Mouse (Mus musculus) hindlimb bud, embryonic 11.5 days (tissue): Measurements from ENCODE around the gene Kcnq4.

Source experiments
- DNase-seq: peaks from one replicate; pipeline ENCODE4 v3.0.0-alpha.2; 2012; ENCODE audit warnings: low read depth, low spot score; ENCODE audit errors: extremely low spot score

Gene Kcnq4

DNA sequence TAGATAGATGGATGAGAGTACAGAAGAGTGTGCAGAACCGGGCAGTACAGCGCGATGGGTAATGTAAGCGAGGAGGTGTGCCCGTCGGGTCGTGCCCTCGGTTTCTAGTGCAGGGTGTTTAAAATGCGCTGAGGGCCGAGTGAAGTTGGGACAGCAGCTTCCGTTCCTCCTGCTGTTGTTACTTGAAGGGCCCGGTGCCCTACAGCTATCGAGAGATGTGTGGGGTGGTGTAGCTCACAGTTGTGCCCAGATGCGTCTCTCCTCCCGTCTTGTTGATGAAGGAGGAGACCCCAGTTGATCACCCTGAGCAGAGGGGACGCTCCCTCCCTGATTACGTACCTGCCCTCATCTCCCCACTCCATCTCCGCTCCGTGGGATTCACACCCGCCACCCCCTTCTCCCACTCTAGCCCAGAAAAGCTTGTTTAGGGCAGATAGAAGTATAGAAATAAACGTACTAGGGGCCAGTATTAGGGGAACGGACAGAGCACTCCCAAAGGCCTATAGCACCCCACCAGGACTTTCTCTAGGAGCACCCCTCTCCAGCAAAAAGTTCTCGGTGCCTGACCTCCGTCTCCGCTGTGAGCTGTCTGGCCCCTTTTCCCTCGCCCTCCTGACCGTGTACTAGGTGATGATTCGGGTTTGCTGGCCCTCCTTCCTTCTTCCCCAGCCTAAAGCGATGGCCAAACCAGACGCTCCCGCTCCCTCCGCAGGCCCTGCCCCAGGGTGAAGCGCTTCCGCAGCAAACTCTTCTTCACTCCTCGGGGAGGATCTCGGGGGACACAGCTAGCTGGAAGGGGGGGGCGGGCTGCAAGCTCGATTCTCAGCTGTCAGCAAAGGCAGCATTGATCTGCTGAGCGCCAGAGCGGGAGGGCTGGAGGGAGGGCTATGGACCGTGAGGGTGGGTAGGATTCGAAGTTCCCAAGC lies at the start of gene Kcnq4:
Gene Kcnq4, minus strand, starts transcription at position 672 of the 926 bp plus-strand sequence.
- no peak for DNase-seq

DNA sequence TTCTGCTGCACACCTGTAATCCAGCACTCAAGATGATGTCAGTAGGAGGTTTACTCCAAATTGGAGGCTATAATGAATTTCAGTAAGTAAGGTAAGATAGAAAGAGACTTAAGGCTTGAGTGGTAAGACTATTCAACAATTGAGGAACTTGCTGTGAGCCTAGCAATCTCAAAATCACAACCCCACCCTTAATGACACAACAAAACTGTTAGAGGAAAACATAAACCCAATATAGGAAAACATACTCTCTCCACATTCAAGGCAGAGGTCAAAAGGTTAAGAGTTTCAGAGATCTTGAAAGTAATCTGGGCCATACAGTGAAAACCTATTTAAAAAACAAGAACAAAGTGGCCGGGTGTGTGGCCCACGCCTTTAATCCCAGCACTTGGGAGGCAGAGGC lies 48.3 kb upstream of the Kcnq4 start:
- no peak for DNase-seq

DNA sequence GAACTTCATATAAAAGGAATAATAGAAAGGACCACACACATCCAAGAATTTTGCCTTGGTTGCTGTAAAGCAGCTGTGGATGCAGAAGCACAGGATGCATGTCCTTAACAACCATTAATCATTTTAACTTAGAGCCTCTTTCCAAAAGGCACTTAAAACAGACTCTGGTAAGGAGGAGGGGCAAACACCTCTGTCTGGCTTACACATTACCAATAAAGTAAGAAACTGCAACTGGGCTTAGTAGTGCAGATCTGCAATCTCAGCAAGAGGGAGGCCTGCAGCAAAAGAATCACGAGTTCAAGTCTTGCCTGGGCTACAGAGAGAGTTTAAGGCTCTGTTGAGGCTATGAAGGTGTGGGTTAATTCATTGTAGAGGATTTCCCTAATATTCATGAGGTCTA lies 47.2 kb upstream of the Kcnq4 start:
- no peak for DNase-seq

DNA sequence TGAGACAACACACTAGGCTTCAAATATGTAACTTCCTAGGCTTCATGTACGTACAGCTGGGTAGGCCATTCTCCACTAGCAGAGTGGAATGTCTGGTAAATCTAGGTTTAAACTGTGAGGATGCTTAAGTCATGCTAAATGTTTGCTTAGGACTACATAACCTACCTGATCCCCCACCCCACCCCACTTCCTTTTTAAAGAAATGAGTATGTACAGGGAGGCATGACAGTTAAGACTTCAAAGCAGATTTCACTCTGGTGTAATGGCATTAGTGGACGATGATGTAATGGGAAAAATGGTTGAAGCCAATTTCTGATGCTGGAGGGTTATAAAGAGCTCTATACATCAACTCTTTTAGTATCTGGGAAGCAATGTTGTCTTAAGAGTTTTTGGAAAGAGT lies 44.5 kb upstream of the Kcnq4 start:
- no peak for DNase-seq

DNA sequence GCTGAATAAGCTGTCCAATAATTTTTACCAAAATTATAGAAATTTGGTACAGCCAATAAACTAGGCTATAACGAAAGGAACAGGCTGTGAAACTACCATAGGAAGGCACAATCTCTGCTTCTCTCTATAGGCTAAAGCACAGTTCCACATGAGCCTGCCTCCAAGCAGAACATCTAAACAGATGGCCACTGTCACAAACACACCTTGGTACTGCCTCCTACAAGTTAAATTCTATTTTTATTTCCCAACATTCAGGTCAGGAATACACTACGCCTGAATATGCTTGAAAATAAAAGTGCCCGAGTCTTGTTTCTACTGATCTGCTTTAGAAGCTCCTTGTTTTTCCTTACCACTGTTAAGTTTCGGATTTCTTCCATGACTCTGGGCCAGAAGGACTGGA lies 41.6 kb upstream of the Kcnq4 start:
- DNase-seq = no peak

DNA sequence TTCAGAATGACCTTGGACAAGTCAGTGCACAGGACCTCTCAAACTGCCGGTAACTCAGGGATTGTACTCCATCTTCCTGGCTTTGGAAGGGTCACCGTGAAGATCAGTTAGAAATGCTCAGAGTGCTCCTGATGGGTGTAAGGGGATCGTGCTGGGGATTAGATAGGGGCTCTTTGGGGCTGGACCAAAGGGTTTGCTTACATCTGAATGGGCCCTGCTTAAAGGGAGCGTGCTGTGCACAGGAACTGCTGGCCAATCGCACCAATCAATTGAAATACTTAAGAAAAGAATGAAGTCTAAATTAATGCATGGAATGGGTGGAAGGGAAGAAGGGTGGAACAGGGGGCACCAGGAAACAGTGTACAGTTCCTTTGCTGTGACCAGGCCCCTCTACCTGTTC lies 7.4 kb upstream of the Kcnq4 start:
- no peak for DNase-seq

DNA sequence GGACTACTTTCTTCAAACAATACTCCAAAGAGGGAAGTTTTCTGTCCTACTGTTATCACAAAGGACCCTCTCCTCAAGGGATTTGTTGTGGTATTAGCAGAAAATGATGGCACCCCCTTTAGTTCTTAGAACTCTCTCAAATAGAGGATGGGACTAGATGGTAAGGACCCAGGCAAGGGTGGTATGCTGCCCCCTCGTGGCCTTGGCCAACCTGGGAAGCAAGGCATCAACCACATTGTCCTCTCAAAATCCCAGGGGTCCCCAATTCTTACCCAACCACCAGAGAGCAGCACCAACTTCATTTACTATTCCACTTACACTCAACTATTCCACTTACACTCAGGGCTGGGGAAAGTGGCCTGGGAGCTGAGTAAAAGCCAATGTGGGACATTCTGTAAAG lies 6.9 kb upstream of the Kcnq4 start:
- peak; percentile 44 for DNase-seq

DNA sequence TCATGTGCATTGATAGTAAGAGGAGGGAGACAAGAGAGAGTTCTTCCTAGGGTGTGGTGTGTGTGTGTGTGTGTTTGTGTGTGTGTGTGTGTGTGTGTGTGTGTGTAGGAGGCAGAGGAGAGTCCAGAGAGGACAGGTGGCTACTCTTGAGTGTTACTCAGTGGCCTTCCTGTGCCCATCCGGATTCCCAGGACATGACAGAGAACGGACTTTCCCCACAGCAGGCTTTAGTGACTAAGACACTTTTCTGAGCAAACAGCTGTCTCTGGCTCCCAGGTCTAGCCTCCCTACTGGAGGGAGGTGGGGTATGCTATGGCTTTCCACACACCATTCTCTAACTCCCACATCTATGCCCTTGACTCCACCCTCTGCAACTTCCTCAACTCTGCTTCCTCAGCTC lies 1.2 kb upstream of the Kcnq4 start:
- no peak for DNase-seq

DNA sequence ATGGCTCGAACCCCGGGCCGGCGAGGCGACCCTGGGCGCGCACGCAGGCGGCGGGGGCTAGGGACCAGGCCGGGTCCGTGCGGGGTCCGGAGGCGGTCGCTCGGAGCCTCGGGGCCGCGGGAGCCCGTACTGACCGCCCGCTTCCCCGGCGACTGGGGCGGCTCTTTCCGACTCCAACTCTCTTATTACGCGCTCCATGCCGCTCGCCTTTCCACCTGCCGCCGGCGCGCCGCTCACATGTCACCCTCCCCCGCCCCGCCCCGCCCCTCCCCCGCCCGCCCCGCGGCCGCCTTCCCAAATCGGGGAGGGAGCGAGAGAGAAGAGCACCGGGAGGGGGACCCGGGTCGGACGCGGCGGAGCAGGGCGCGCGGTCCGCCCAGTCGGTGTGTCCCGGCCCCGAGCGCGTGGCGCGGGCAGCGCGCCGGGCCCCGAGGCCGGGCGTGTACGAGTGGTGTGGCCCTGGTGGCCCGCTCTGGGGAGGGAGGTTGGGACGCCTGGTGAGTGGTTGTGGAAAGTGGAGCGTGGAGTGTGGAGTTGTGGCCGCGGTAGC lies 1.1 kb downstream of the Kcnq4 start:
- DNase-seq = no peak

DNA sequence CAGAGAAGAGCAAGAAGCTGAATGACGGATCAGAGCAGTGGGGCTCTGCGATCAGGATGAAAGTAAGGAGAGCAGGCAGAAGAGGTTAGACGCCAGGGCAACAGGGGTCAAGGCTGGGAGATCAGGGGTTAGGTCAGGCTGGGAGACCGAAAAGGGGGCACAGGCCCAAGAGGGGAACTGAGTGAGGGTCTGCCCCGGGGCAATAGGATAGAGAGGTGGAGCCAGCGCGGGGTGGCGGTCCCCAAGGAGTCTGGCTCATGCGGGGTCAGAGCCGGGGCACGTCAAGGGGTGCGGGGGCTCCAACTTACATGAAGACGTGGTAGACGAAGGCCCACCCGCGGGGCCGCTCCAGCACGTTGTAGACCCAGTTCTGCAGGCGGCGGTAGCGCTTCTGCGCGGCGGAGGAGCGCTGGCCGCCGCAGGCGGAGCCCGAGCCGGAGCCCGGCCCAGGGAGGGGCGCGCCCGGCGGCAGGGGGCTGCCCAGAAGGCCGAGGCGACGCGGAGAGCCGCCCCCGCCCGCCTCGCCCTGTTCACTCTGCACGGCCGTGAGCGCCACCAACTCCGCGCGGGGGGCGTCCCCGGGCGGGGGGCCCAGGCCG lies 1.8 kb downstream of the Kcnq4 start:
- DNase-seq = no peak

DNA sequence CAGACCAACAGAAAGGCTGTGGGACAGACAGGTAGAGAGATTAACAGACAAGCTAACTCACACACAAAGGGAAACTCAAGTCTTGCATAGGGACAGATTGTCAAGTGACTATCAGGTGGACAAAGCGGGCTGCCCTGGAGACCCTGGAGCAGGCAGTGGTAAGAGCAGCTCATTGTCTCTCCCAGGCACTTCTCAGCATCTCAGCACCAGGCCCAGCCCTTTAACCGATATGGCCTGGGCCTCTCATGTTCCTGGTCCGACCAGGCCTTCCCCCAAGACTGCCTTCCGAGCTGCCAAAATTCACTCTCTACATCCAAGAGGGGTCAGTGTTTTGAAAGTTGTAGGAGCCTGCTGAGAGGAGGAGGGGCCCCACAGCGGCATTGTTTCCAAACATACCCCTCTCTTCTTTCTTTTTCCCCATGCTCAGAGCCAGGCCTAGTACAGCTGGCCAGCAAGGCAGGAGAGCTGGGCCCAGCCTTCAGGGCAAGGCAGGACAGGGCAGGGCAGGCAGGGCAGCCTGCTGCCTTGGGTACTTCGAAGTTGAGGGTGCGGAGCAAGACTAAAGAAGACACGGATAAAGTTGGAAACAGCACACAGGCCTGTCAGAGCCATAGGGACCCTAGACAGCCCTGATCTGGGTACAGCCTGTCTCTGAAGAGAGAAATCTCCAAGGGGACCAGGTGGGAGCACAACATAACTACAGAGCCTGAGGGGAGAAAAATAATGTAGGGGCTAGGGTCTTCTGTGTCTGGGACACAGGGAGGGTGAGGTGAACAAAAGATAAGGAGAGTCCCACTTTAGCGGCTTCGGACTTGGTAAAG lies 2.5 kb downstream of the Kcnq4 start:
- no peak for DNase-seq

DNA sequence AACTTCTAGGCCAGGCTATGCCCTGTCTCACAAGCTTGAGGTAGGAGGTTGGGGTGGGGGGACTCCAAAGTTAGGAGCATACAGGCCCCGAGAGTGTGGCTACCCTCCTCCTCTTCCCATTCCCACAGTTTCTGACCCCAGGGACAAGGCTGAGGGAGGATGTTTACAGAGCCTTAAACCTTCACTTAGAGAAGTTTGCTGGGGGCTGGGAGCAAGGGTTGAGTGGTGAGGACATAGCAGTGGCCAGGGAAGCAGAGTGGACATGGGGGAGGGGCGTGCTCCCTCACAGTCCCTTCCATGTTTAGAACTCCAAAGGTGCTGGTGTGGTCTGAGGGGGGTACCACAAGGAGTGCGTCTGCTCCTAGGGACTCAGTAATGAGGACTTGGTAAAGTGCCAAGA lies 4.8 kb downstream of the Kcnq4 start:
- no peak for DNase-seq

DNA sequence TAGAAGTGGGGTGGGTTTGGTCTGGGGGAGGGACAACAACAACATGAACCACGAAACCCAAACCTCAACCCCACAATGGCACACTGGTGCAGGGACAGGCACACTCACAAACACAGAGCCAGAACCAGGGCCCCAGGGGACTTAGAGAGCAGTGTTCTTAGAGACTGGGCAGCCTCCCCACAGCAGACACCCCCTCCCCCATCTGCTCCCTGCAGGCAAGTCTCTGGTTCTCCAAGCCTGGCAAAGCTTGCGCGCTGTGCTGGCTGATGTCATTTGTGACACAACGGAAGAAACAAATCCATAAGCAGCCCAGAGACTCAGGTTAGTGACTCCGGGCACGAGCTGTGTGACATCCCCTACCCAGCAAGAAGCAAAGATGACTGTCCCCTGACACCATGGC lies 7.1 kb downstream of the Kcnq4 start:
- no peak for DNase-seq

DNA sequence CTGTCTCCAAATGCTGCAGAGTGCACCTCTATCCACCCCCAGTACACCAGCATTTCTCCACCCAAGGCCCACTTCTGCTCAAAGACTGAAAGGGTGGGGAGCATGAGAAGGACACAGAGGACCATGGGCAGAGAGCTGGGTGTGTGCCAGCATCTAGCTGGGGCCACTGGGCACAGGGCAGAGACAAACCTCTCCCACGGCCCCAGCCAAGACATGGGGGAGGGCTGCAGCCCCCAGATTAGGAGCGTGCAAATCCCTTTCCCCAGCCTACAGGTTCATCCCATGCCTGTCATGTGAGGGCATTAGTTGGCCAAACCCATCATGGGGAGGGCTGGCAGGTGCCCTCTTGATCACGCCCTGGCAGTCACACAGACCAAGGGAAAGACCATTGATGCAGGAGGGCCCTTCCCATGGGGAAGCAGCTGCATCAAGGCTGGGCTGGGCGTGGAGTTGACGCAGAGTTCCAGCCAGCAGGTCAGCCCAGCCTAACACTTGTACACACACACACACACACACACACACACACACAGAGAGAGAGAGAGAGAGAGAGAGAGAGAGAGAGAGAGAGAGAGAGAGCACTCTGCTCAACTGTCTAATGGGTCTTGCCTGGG lies 14.3 kb downstream of the Kcnq4 start:
- DNase-seq = no peak

DNA sequence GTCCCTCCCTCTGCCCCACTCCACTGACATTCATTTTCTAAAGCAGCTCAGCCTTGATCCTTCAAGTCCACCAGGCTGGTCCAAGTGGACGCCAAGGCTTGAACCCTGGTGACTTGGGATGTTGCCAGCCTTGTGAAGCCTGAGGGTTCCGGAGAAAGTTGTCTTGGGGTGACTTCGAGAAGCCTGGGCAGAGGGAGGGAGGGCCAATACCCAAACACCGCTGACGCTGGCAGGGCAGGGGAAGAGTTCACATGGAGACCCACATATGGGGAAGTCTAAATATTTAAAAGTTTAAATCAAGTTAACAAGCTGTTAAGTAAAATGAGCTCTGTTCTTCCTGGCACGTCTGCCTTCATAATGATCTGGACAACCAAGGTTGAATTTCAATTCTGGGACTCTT lies 15.7 kb downstream of the Kcnq4 start:
- no peak for DNase-seq

DNA sequence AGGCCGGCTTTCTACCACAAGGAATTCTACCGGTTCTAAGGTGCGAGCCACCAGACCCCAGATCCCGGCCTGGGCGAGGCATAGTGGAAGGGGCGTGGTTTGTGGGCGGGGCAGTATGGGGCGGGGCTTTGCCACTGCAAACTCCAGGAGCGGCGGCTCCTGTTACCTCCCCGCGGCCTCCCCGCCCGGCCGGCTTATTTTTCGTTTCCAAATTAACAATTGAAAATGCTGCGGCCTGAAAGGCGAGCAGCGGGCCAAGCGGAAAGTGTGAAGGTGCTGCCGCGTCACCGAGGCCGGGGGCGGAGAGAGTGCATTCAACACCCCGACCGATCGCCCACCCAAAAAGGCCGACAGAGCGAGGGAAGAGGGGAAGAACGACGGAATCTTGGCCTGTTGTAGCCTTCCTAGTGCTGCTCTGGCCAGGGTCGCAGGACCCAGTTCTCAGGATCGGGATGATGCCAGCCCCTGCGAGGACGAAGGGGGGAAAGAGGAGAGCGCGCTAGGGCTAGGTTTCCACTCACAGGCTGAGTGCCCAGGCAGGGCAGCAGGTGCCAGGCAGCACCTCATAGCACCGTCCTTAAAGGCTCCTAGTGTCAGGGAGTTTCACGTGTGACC lies 17.3 kb downstream of the Kcnq4 start:
- DNase-seq = no peak

DNA sequence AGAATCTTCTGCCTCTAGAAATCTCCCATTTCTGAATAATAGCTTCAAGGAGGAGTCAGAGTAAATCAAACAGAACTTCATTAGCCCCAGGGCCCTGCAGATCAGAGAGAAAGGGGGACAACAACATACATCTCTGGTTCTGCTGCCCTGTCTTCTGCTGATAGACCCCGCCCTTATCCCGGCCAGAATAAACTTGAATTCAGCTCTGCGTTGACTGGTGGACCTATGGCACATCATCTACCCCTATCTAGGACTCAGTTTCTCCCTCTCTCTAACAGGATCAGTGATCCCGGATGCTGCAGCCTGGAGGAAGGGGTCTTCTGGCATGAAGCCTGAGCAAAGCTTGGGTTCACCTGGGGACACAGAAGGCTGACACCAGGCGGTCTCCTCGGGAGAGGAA lies 17.8 kb downstream of the Kcnq4 start:
- no peak for DNase-seq

DNA sequence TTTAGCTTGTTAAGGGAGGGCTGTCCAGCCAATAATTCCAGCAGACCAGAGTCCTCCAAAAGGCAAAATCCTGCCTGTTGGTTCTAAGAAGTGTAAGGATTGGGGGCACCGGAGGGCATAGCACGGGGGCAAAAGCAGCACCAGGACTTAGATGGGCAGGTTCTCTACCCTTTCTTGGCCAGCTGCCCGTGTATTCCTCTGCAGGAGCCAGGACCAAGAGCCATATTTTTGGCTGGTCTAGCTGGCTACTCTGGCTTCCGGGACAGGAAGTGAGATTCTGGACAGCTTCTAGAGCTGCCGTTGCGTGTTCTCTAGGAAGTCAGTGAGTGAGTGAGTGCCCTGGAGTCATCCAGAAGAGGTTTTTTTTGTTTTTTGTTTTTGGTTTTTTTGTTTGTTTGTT lies 18.3 kb downstream of the Kcnq4 start:
- no peak for DNase-seq

DNA sequence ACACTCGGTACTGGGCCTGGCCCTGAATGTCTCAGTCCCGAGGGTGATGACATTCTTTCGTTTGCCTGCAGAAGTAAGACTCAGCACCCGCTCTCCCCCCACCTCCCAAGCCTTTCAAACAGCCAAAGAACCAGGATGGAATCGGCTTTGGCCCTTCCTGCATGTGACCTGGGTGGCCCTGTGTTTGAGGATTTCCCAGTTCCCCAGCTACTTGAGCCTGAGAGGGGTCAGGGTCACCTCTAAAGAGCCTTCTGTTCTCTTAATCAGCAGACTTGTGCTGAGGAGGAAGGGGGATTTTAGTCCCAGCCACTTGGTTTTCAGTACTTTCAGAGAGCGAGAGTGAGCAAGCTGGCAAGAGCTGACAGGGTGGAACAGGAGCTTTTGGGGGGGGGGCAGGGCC lies 19.0 kb downstream of the Kcnq4 start:
- no peak for DNase-seq

DNA sequence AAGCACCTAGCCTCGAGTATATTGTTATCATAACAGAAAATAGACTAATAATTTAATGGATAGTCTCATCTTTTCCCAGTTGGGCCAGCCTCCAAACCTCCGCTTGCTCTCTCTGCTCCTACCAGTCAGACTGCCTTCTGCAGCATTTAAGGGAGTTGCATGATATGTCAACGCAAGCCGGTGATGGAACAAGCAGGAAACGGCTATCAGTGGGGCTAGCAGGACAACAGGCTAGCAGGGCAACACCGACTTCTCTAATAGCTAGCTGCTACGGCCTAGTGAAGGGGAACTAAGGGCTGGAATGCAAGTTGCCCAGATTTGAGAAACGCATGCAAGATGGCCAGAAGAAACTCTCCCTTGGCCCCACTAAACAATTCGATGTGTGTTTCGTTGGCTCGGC lies 20.6 kb downstream of the Kcnq4 start:
- no peak for DNase-seq

DNA sequence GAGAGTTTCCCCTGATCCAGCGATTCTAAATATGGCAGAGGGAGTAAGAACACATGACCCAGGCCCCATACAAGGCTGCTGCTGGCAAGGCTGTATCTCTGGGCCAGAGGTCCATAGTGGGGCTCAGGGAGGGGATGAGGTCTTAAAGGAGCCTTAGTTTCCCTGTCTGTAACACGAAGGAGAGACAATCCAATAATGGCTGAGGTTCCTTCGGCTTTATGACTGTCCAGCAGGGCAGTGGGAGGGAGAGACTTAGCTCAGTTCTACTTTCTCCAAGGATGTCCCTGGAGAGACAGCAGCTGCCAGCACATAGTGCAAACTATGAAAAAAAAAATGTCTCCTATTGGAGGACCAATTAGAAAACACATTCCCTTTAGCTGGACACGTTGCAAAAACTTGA lies 22.2 kb downstream of the Kcnq4 start:
- no peak for DNase-seq
